Mouse (Mus musculus) CH12.LX (cell line): ENCODE results near the gene Plcb3. TPM values are rescaled to one million over a fixed set of nuclear protein-coding genes. Genes with fewer than 3 reads are reported as not detected.
"Not testable (repeated sequence)": the region's sequence is repeated elsewhere in the genome, so short reads cannot be mapped to it uniquely, and the experiment has no call there.

ENCODE experiments used
- DNase-seq: peaks from one replicate; pipeline ENCODE4 v3.0.0-alpha.2; 2013; ENCODE audit errors: extremely low read depth
- H3K27ac ChIP-seq: 2 replicates; pipeline ENCODE4 v1.5.1; 2012; ENCODE audit warnings: low read depth, mild to moderate bottlenecking, control low read depth, moderate library complexity; ENCODE audit not compliant: insufficient read depth
- H3K27me3 ChIP-seq: replicated peaks from 2 replicates; pipeline ENCODE3; 2012; ENCODE audit warnings: inconsistent platforms
- H3K36me3 ChIP-seq, 2 experiments: replicated peaks in 1 of 2; 2 replicates each; pipeline versions ENCODE3 to v1.6.1; 2012; ENCODE audit warnings: inconsistent platforms in 1 of 2, low read length in 1 of 2, mild to moderate bottlenecking in 1 of 2, mixed read lengths in 1 of 2, moderate library complexity in 1 of 2; ENCODE audit not compliant: control insufficient read depth in 1 of 2, insufficient read depth in 1 of 2
- H3K4me1 ChIP-seq, 2 experiments: 2 replicates each; pipeline ENCODE4 v1.6.1; 2012; ENCODE audit warnings: inconsistent platforms in 1 of 2, moderate library complexity in 1 of 2; ENCODE audit not compliant: insufficient read depth in 2 of 2, control insufficient read depth in 1 of 2
- H3K4me2 ChIP-seq: 2 replicates; pipeline ENCODE4 v1.6.1; 2012; ENCODE audit warnings: low read depth, mild to moderate bottlenecking, control low read depth; ENCODE audit not compliant: poor library complexity, insufficient read depth, severe bottlenecking
- H3K4me3 ChIP-seq, 3 experiments: fragments of 150-350 bp in 1 of 3; sonication (generic) in 1 of 3; replicated peaks in 1 of 3; 2 replicates each; pipeline versions ENCODE3 to v1.5.1; 2011 to 2012; ENCODE audit warnings: low read depth in 2 of 3, low read length in 2 of 3, mild to moderate bottlenecking in 2 of 3, moderate library complexity in 2 of 3, control low read depth in 1 of 3, improper control_type of control experiment in 1 of 3, inconsistent platforms in 1 of 3, mixed read lengths in 1 of 3; ENCODE audit not compliant: poor library complexity in 1 of 3
- H3K79me2 ChIP-seq: replicated peaks from 2 replicates; pipeline ENCODE4 v1.6.1; 2012; ENCODE audit warnings: mild to moderate bottlenecking, moderate library complexity; ENCODE audit not compliant: control insufficient read depth, poor library complexity, insufficient read depth, severe bottlenecking; ENCODE audit errors: extremely low read depth
- H3K9ac ChIP-seq: 2 replicates; pipeline ENCODE4 v1.6.1; 2012; ENCODE audit warnings: low read depth, mild to moderate bottlenecking, control low read depth, moderate library complexity; ENCODE audit not compliant: insufficient read depth
- H3K9me3 ChIP-seq: replicated peaks from 2 replicates; pipeline ENCODE3; 2012; ENCODE audit warnings: low read length, inconsistent platforms, mixed read lengths
- BHLHE40 ChIP-seq: IDR thresholded peaks from 2 replicates; pipeline ENCODE4 v1.6.1; 2011; ENCODE audit warnings: mild to moderate bottlenecking, low read depth, low read length, improper control_type of control experiment
- CHD1 ChIP-seq: IDR thresholded peaks from 2 replicates; pipeline ENCODE4 v1.6.1; 2012; ENCODE audit warnings: low read depth, low read length, improper control_type of control experiment, inconsistent platforms
- CHD2 ChIP-seq: IDR thresholded peaks from 2 replicates; pipeline ENCODE4 v1.6.1; 2011; ENCODE audit warnings: low read length, improper control_type of control experiment
- CTCF ChIP-seq, 2 experiments: IDR thresholded peaks in 1 of 2; conservative IDR thresholded peaks in 1 of 2; 2 replicates each; pipeline ENCODE4 v1.5.1; 2011 to 2012; ENCODE audit warnings: low read depth in 2 of 2, low read length in 2 of 2, improper control_type of control experiment in 1 of 2, inconsistent platforms in 1 of 2, mild to moderate bottlenecking in 1 of 2, moderate library complexity in 1 of 2
- E2F4 ChIP-seq: IDR thresholded peaks from 2 replicates; pipeline ENCODE4 v1.6.1; 2011; ENCODE audit warnings: low read depth, low read length, improper control_type of control experiment; ENCODE audit not compliant: insufficient replicate concordance
- ELF1 ChIP-seq: IDR thresholded peaks from 2 replicates; pipeline ENCODE4 v1.6.1; 2014; ENCODE audit warnings: low read depth, mild to moderate bottlenecking, inconsistent platforms, low read length, improper control_type of control experiment
- EP300 ChIP-seq: IDR thresholded peaks from 2 replicates; pipeline ENCODE4 v1.6.1; 2011; ENCODE audit warnings: low read length, improper control_type of control experiment
- HCFC1 ChIP-seq: IDR thresholded peaks from 2 replicates; pipeline ENCODE4 v1.6.1; 2012; ENCODE audit warnings: low read depth, mild to moderate bottlenecking, inconsistent platforms, low read length, improper control_type of control experiment
- KAT2A ChIP-seq: IDR thresholded peaks from 2 replicates; pipeline ENCODE4 v1.6.1; 2012; ENCODE audit warnings: low read length, improper control_type of control experiment, inconsistent platforms; ENCODE audit not compliant: insufficient replicate concordance
- MAFK ChIP-seq: IDR thresholded peaks from 2 replicates; pipeline ENCODE4 v1.6.1; 2011; ENCODE audit warnings: low read length, improper control_type of control experiment; ENCODE audit not compliant: insufficient replicate concordance
- MAZ ChIP-seq: IDR thresholded peaks from 2 replicates; pipeline ENCODE4 v1.6.1; 2012; ENCODE audit warnings: low read depth, mild to moderate bottlenecking, inconsistent platforms, low read length, improper control_type of control experiment, moderate library complexity
- MYC ChIP-seq: IDR thresholded peaks from 2 replicates; pipeline ENCODE4 v1.6.1; 2011; ENCODE audit warnings: low read depth, mild to moderate bottlenecking, improper control_type of control experiment, low read length
- NELFE ChIP-seq: IDR thresholded peaks from 2 replicates; pipeline ENCODE4 v1.6.1; 2011; ENCODE audit warnings: low read depth, low read length, improper control_type of control experiment
- NRF1 ChIP-seq: IDR thresholded peaks from 2 replicates; pipeline ENCODE4 v1.6.1; 2014; ENCODE audit warnings: low read depth, mild to moderate bottlenecking, inconsistent platforms, low read length, improper control_type of control experiment, moderate library complexity
- POLR2A ChIP-seq: IDR thresholded peaks from 2 replicates; pipeline ENCODE4 v1.6.1; 2011; ENCODE audit warnings: low read depth, mild to moderate bottlenecking, improper control_type of control experiment, low read length
- RCOR1 ChIP-seq: conservative IDR thresholded peaks from 2 replicates; pipeline ENCODE4 v1.6.1; 2012; ENCODE audit warnings: low read depth, mild to moderate bottlenecking, inconsistent platforms, low read length, improper control_type of control experiment
- SMC3 ChIP-seq: IDR thresholded peaks from 2 replicates; pipeline ENCODE4 v1.6.1; 2011; ENCODE audit warnings: low read depth, low read length, improper control_type of control experiment
- TBP ChIP-seq: conservative IDR thresholded peaks from 2 replicates; pipeline ENCODE4 v1.6.1; 2011; ENCODE audit warnings: low read depth, low read length, improper control_type of control experiment
- UBTF ChIP-seq: IDR thresholded peaks from 2 replicates; pipeline ENCODE4 v1.6.1; 2012; ENCODE audit warnings: low read depth, mild to moderate bottlenecking, inconsistent platforms, low read length, improper control_type of control experiment, moderate library complexity
- ZC3H11A ChIP-seq: IDR thresholded peaks from 2 replicates; pipeline ENCODE4 v1.6.1; 2012; ENCODE audit warnings: low read depth, mild to moderate bottlenecking, inconsistent platforms, low read length, improper control_type of control experiment
- ZKSCAN1 ChIP-seq: IDR thresholded peaks from 2 replicates; pipeline ENCODE4 v1.6.1; 2012; ENCODE audit warnings: low read depth, inconsistent platforms, low read length, improper control_type of control experiment, borderline replicate concordance
- ZNF384 ChIP-seq: IDR thresholded peaks from 2 replicates; pipeline ENCODE4 v1.6.1; 2012; ENCODE audit warnings: low read depth, low read length, improper control_type of control experiment, inconsistent platforms
- dilution Hi-C: fragments of 300-500 bp; cut with MboI; formaldehyde crosslinking; loops from 2 replicates; pipeline ENCODE4 v1.14.3; 2020; ENCODE audit warnings: low sequenced_read_pairs; ENCODE audit not compliant: extremely low pct_unique_long_range_greater_than_20kb, extremely low pct_ligation_motif_present
- in situ Hi-C: fragments of 300-500 bp; cut with MboI; formaldehyde crosslinking; loops from 3 replicates; pipeline ENCODE4 v1.14.3; 2019; ENCODE audit warnings: low sequenced_read_pairs, low pct_ligation_motif_present, low pct_unique_long_range_greater_than_20kb, mixed read lengths
- polyA plus RNA-seq: library from polyadenylated mRNA; unstranded; fragments of >175 nt; gene quantifications from 2 replicates; pipeline ENCODE4 v1.2.1, GENCODE M21; 2012; ENCODE audit warnings: low read depth; ENCODE audit not compliant: insufficient read length
- total RNA-seq, 2 experiments: library from RNA; depleted of rRNA; stranded (reverse); fragments of 300-350 nt in 1 of 2; fragments of >200 nt in 1 of 2; gene quantifications; 2 replicates each; pipeline ENCODE4 v1.2.3; 2012 to 2014

The Plcb3 gene
- total and polyA plus RNA-seq, 3 experiments: 4.1 to 8.2 (median 7.5) TPM

DNA sequence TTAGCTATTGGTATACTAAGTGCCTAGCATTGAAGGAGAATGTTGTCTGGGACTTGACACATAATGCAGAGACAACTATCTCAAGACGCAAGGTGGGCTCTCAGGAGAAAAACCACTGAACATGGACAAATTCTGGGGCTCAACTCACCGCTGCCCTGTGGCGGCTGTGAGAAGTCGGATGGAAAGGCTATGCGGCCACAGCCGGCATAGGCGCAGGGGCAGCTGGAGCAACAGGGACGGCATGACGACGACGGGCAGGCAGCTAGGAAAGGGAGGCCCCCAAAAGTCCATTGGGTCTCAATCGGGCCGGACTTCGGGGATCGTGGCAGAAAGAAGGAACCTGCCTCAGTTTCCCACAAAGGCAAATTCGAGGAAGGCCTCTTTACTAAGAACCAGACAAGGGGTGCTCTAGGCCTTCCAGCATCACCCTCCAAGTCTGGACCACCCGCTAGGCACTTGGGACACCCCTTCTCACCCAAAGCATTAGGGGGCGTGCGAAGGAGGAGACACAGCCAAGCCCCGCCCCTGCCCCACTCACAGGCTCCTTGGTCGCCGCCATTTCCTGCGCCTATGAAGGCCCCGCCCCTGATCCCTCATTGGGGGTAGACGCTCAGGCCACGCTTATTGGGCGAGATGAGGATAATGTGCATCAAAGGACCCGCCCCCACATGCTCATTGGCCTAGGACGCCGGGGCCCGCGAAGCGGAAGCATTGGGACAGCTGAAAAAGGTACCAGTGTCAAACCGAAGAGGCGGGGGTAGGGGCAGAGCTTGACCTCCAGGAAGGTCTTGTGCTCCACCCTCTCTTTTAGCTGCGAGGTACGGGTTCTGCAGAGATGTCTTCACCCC, 16.0 kb upstream of the Plcb3 start, which contains the start of gene Dnajc4 (continued):
- TF ChIP-seq KAT2A (no peak), ELF1 (peak; percentile 94), CHD2 (peak; percentile 78), UBTF (no peak), POLR2A (peak; percentile 74), TBP (peak; percentile 64; the same call in 1 of the 2 replicates), SMC3 (no peak), BHLHE40 (0 out of 2 replicates have a peak, but pooled peaks have one; percentile 6), ZC3H11A (no peak), ZNF384 (no peak), NELFE (peak; percentile 77), MAFK (no peak), RCOR1 (0 out of 2 replicates have a peak, but pooled peaks have one; percentile 57), EP300 (no peak), CTCF (conservative IDR thresholded peaks at IDR 0.05 in 1 of 2, IDR thresholded peaks at IDR 0.05 in 1 of 2; ENCODE audit: low read depth in 2 of 2, low read length in 2 of 2) (no peak), NRF1 (peak; percentile 50)

DNA sequence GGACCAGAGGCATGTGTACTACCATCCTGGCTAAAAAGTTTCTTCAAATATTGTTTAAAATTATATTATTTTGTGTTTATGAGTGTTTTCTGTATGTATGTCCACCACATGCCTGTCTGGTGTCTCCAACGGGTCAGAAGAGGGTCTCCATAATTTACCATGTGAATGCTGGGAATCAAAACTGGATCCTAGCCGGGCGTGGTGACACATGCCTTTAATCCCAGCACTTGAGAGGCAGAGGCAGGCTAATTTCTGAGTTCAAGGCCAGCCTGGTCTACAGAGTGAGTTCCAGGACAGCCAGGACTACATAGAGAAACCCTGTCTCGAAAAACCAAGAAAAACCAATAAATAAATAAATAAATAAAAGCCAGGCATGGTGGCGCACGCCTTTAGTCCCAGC, 14.9 kb upstream of the Plcb3 start:
- H3K79me2 ChIP-seq, H3K9ac ChIP-seq, DNase-seq, in situ Hi-C loops, H3K9me3 ChIP-seq, dilution Hi-C loops, H3K4me2 ChIP-seq, H3K27ac ChIP-seq, H3K4me3 ChIP-seq, H3K27me3 ChIP-seq: not testable (repeated sequence)
- H3K36me3 ChIP-seq: peaks cover 3 to 11% of the 10 kb centered on the region in 2 experiments
- H3K4me1 ChIP-seq: peaks cover 7 to 39% of the 10 kb centered on the region in 2 experiments

DNA sequence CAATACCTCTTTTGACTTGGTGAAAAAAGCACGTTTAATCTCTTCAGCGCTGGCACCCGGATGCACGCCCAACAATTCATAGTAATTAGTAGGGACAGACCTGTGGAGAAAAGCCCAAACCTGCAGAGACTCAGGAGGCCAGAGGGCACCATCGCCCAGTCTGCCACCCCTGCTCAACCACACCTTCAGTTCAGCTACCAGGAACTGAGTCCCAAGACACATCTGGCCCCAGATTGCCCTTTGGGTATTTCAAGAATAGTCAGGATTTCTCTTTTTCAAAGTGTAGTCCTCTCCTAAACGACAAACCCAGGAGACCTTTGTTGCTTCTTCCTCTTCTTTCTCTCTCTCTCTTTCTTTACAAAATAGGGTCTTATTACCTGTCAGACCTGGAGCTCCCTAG, 14.4 kb upstream of the Plcb3 start:
- dilution Hi-C loops (no loop called here), in situ Hi-C loops (no loop called here)
- H3K9ac ChIP-seq: no peak overlapping the region
- H3K27ac ChIP-seq: no peak overlapping the region
- H3K27me3 ChIP-seq: no peaks in the 10 kb centered on the region
- TF ChIP-seq ZNF384: no peak
- TF ChIP-seq CHD2: no peak
- no peak for TF ChIP-seq MYC
- TF ChIP-seq ZKSCAN1: no peak
- no peak for TF ChIP-seq E2F4
- no peak for TF ChIP-seq HCFC1
- no peak for TF ChIP-seq CHD1
- no peak for TF ChIP-seq KAT2A
- TF ChIP-seq MAZ: no peak
- TF ChIP-seq BHLHE40: no peak
- H3K36me3 ChIP-seq: peaks cover 3 to 16% of the 10 kb centered on the region in 2 experiments
- H3K9me3 ChIP-seq: no peaks in the 10 kb centered on the region
- H3K79me2 ChIP-seq: no peaks in the 10 kb centered on the region
- peaks cover 11 to 43% of the 10 kb centered on the region in 2 experiments for H3K4me1 ChIP-seq
- no peak overlapping the region for H3K4me2 ChIP-seq
- H3K4me3 ChIP-seq: no peak overlapping the region
- no peak for DNase-seq
